ENCODE assay signal across 24 mouse cellular contexts in the genomic region with DNA sequence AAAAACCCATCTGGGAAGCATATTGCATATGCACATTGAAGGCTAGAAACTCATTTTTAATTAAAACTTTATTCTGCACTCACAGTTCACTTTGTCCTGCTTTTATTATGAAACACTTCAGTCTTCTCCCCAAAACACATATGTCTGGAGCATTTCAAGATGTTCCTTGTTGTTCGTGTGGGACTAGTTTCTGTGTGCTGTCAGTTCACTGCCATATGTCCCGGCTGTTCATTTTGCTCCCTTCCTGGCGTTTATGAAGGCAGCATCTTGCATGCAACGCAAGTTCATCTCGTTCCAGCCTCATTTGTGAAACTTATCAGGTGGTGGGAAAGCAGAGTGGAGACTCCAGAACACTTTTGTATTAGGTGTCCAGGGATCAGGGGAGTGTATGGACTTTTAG. TPM values are rescaled to one million over a fixed set of nuclear protein-coding genes. Genes with fewer than 3 reads are reported as not detected.
DNase-seq lines count a peak whose midpoint lies in the region; ATAC-seq and TF ChIP-seq lines count a peak whose summit lies in the region.
"Had no signal": no experiment of that assay in that cellular context is flagged by ENCODE, and none has a peak within 500 bp of the region (broad histone marks: within the 10 kb centered on the region; RNA-seq: fewer than 3 reads in every experiment).

No protein-coding gene starts in this region.

- WGBS in forebrain, postnatal 0 days: 76% methylated on average over 5 of the region's 5 CpGs

- peak; percentile 90 for ATAC-seq in forebrain, postnatal 0 days
- no peak for ATAC-seq in inflammation-experienced regulatory T-cells, adult 6 months
- ATAC-seq: activated CD4-positive, CD25-positive, alpha-beta regulatory T cell, adult 4 months; liver, postnatal 0 days; Patski had no signal

- peak; percentile 34 to 58 for DNase-seq in left cerebral cortex, postnatal 14 days (ENCODE audit: low spot score in 2 of 2)
- no peak for DNase-seq in left cerebral cortex, adult 2 months (ENCODE audit: extremely low spot score in 1 of 2, low spot score in 2 of 2)
- DNase-seq in forebrain, postnatal 0 days: peak; percentile 75
- DNase-seq in layer of hippocampus, adult 8-10 months (ENCODE audit: low spot score in 2 of 2): peak; percentile 50 to 54
- peak; percentile 12 for DNase-seq in right cerebral cortex, postnatal 4 days
- no peak for DNase-seq in adipocyte (ENCODE audit: low spot score)
- DNase-seq: adrenal gland, postnatal 25 days; cerebellum, adult 9-11 months; gastrocnemius, postnatal 36 days; heart, postnatal 10 days; kidney, adult 11 months; kidney, postnatal 10 days; liver; liver, postnatal 0 days; lung, postnatal 36 days had no signal

- intact Hi-C loops in left cerebral cortex, postnatal 14 days (cut with DNase I): no loop called here
- intact Hi-C loops in left cerebral cortex, adult 2 months (cut with DNase I): no loop called here

- TF ChIP-seq CTCF in left cerebral cortex, adult 2 months (IDR thresholded peaks at IDR 0.05): no peak
- no peak for TF ChIP-seq CTCF in forebrain, postnatal 0 days (IDR thresholded peaks at IDR 0.05; ENCODE audit: low read depth)

- no peak overlapping the region for H3K9ac ChIP-seq in forebrain, postnatal 0 days
- H3K9ac ChIP-seq: embryonic facial prominence, embryonic 13.5 days; hindbrain, embryonic 13.5 days; liver, postnatal 0 days; neural tube, embryonic 13.5 days; stomach, embryonic 15.5 days had no signal

- no peak overlapping the region for H3K27ac ChIP-seq in left cerebral cortex, adult 2 months
- no peak overlapping the region for H3K27ac ChIP-seq in forebrain, postnatal 0 days (ENCODE audit: low read depth, low read length)
- H3K27ac ChIP-seq: embryonic facial prominence, embryonic 13.5 days; hindbrain, embryonic 13.5 days; midbrain, embryonic 10.5 days; neural tube, embryonic 13.5 days; stomach, embryonic 15.5 days had no signal

- H3K36me3 ChIP-seq in forebrain, postnatal 0 days (ENCODE audit: insufficient read depth): no peaks in the 10 kb centered on the region
- H3K36me3 ChIP-seq: embryonic facial prominence, embryonic 13.5 days; hindbrain, embryonic 13.5 days; midbrain, embryonic 10.5 days; neural tube, embryonic 13.5 days; stomach, embryonic 15.5 days had no signal

- no peaks in the 10 kb centered on the region for H3K27me3 ChIP-seq in forebrain, postnatal 0 days (ENCODE audit: insufficient read depth, low read length)
- H3K27me3 ChIP-seq: embryonic facial prominence, embryonic 13.5 days; hindbrain, embryonic 13.5 days; neural tube, embryonic 13.5 days; stomach, embryonic 15.5 days had no signal

- H3K4me1 ChIP-seq in forebrain, postnatal 0 days (ENCODE audit: insufficient read depth): no peaks in the 10 kb centered on the region
- H3K4me1 ChIP-seq: embryonic facial prominence, embryonic 13.5 days; hindbrain, embryonic 13.5 days; neural tube, embryonic 13.5 days; stomach, embryonic 15.5 days had no signal

- H3K4me2 ChIP-seq in forebrain, postnatal 0 days (ENCODE audit: low read depth): no peak overlapping the region
- H3K4me2 ChIP-seq: embryonic facial prominence, embryonic 13.5 days; hindbrain, embryonic 13.5 days; neural tube, embryonic 13.5 days; stomach, embryonic 15.5 days had no signal

- no peak overlapping the region for H3K4me3 ChIP-seq in left cerebral cortex, adult 2 months
- no peak overlapping the region for H3K4me3 ChIP-seq in forebrain, postnatal 0 days (ENCODE audit: low read depth, low read length)
- H3K4me3 ChIP-seq: embryonic facial prominence, embryonic 13.5 days; hindbrain, embryonic 13.5 days; midbrain, embryonic 10.5 days; neural tube, embryonic 13.5 days; stomach, embryonic 15.5 days had no signal

- no peaks in the 10 kb centered on the region for H3K9me3 ChIP-seq in forebrain, postnatal 0 days (ENCODE audit: low read length)
- H3K9me3 ChIP-seq: embryonic facial prominence, embryonic 13.5 days; hindbrain, embryonic 13.5 days; midbrain, embryonic 10.5 days; neural tube, embryonic 13.5 days; stomach, embryonic 15.5 days had no signal

RNA-seq across cellular contexts. Expression of gene Slc5a9, which starts 36.0 kb away (rescaled TPM):
- total RNA-seq in left cerebral cortex, postnatal 14 days (2021): not detected
- not detected for total RNA-seq in left cerebral cortex, adult 2 months (2021)
- not detected in 2 replicates for total RNA-seq in forebrain, postnatal 0 days (2014; rRNA removed)
- 0.07 TPM in 1 of 2 replicates, not detected in the other for polyA plus RNA-seq in forebrain, postnatal 0 days (2015; fragmentation: Nextera tagmentation; extraction: Ambion mirVana)
- not detected for total RNA-seq in layer of hippocampus, adult 8-10 months (2022)
- not detected for polyA plus RNA-seq in inflammation-experienced regulatory T-cells, adult 6 months (2017; shearing (Covaris generic))
- total RNA-seq: adrenal gland, postnatal 25 days; heart, postnatal 10 days had no signal
- polyA plus RNA-seq: activated CD4-positive, CD25-positive, alpha-beta regulatory T cell, adult 4 months; hindbrain, embryonic 13.5 days; liver, postnatal 0 days; midbrain, embryonic 10.5 days; Patski had no signal

RNA-seq across cellular contexts. Expression of gene Skint8, which starts 52.5 kb away (rescaled TPM):
- total RNA-seq in left cerebral cortex, postnatal 14 days (2021): under 1 TPM in 1 of 2 experiments, not detected in 1; 0.36 TPM
- under 1 TPM in 1 of 2 experiments, not detected in 1; 0.36 TPM for total RNA-seq in left cerebral cortex, adult 2 months (2021)
- not detected in 2 replicates for total RNA-seq in forebrain, postnatal 0 days (2014; rRNA removed)
- not detected in 2 replicates for polyA plus RNA-seq in forebrain, postnatal 0 days (2015; fragmentation: Nextera tagmentation; extraction: Ambion mirVana)
- total RNA-seq in layer of hippocampus, adult 8-10 months (2022): under 1 TPM in 1 of 4 experiments, not detected in 3; 0.14 TPM
- polyA plus RNA-seq in inflammation-experienced regulatory T-cells, adult 6 months (2017; shearing (Covaris generic)): not detected
- total RNA-seq: adrenal gland, postnatal 25 days; gastrocnemius, postnatal 36 days; heart, postnatal 10 days had no signal
- polyA plus RNA-seq: activated CD4-positive, CD25-positive, alpha-beta regulatory T cell, adult 4 months; embryonic facial prominence, embryonic 13.5 days; hindbrain, embryonic 13.5 days; liver, postnatal 0 days; midbrain, embryonic 10.5 days; neural tube, embryonic 13.5 days; Patski; spleen, adult 2 months had no signal

Comparison
In these comparisons a context has a peak if more than half of its experiments do, and no peak if none do; other contexts are left out.
1. DNase-seq: peak in left cerebral cortex, postnatal 14 days (2 of 2), forebrain, postnatal 0 days (single experiment), layer of hippocampus, adult 8-10 months (2 of 2) and right cerebral cortex, postnatal 4 days (single experiment); none in left cerebral cortex, adult 2 months (0 of 2) and adipocyte (single experiment).